Mouse (Mus musculus): Measurements from ENCODE around the gene Tmem86b.

The Tmem86b gene

DNA sequence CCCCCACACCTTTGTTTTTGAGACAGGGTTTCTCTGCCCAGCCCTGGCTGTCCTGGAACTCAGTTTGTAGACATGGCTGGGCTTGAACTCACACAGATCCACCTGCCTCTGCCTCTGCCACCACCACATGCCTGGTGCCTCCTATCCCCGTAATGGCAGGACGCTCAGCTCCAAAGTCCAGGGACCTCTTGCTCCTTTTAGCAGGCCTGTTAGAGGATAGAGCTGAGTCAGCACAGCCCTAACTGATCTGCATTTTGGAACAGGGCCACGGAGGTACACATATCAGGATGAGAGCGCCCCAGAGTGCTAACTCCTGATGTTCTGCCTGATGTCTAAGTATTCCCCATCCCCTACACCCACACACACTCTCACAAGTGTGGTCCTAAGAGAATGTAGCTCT is at the start of gene Tmem86b:
Tmem86b (minus strand) TSS at position 392 of the 400 bp plus-strand sequence.
- DNase-seq (ENCODE audit: low spot score), result no peak

DNA sequence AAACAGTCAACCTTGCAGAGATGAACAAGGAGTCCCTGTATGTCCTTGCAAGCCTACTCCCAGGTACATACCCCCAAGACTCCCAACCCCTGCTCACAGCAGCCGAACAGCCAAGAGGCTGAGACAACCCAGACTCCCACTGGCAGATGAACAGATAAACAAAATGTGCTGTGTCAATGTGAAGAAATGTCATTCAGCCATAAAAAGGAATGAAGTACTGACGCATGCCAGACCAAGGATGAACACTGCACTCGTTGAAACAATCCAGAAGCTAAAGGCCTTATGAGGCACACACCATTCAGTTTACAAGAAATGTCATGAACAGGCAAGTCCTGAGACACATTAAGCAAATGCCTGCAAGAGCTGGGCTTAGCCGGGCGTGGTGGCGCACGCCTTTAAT is 44.0 kb upstream of the Tmem86b start:
- DNase-seq (ENCODE audit: low spot score), result no peak

GRCm38 (mm10) chr7:4674114-4674731 is 43.0 kb upstream of the Tmem86b start:
- no peak for DNase-seq (ENCODE audit: low spot score)

DNA sequence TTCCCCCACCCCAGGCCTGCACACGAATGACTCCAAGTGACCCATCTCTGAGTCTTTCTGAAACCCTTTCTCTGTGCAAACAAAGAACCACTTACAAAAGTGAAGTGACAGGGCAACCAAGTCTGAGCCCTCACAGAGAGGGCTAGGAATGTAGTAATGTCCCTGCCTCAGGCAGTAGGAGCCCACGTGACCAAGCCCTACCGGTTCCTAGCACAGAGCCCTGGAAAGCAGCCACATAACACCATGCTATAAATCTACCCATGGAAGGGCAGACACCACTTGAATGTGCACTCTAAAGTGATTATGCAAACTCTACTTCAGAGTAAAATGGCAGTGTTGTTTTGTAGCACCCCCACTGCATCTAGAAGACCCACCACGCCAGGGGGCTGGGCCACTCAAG is 40.7 kb upstream of the Tmem86b start:
- DNase-seq (ENCODE audit: low spot score), result no peak

- DNase-seq (ENCODE audit: low spot score), result no peak
These were observed 39.5 kb upstream of the Tmem86b start for GRCm38 (mm10) chr7:4670655-4671255.

- no peak for DNase-seq (ENCODE audit: low spot score)
These were observed 37.9 kb upstream of the Tmem86b start for GRCm38 (mm10) chr7:4669156-4669555.

DNA sequence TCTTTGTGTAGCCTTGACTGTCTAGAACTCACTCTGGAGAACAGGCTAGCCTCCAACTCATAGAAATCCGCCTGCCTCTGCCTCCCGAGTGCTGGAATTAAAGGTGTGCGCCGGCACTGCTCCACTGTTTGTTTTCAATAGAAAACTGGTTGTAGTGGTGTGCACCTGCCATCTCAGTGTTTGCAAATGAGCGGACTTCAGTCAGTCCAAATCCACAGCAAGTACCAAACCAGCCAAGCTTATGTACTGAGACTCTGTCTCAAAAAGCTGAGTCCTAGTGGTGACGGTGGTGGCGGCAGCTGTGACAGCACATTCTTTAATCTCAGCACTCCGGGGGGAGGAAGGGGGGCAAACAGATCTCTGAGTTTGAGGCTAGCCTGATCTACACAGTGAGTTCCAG is 37.3 kb upstream of the Tmem86b start:
- DNase-seq (ENCODE audit: low spot score), result no peak

DNA sequence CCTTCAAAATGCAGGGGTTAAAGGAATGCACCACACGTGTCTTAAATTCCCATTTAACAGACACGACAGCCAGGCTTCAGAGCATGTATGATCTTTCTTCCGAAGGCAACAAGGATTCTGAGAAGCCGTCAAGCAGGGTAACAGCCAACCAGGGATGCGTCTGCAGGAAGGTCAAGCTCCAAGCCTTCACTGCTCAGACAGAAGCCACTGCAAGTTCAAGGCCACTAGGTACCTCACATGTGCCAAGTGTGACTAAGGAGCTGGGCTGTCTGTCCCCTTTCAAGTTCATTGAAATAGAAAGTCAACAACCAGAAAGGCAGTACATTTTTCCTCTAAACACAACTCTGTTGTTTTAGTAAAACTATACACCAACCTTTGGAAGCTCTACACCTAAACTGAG is 35.6 kb upstream of the Tmem86b start:
- no peak for DNase-seq (ENCODE audit: low spot score)

DNA sequence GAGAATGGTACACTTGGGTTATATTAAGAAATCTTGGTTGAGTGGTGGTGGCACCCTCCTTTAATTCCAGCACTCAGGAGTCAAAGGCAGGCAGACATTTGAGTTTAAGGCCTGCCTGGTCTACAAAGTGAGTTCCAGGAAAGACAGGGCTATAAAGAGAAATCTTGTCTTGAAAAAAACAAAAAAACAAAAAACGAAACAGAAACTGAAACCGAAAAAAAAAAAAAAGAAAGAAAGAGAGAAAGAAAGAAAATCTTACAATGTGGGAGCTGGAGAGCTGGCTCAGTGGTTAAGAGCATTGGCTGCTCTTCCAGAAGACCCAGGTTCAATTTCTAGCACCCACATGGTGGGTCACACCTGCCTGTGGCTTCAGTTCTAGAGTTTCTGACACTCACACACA is 32.5 kb upstream of the Tmem86b start:
- DNase-seq (ENCODE audit: low spot score), result no peak

- no peak for DNase-seq (ENCODE audit: low spot score)
These were observed 32.0 kb upstream of the Tmem86b start for GRCm38 (mm10) chr7:4663179-4663578.

DNA sequence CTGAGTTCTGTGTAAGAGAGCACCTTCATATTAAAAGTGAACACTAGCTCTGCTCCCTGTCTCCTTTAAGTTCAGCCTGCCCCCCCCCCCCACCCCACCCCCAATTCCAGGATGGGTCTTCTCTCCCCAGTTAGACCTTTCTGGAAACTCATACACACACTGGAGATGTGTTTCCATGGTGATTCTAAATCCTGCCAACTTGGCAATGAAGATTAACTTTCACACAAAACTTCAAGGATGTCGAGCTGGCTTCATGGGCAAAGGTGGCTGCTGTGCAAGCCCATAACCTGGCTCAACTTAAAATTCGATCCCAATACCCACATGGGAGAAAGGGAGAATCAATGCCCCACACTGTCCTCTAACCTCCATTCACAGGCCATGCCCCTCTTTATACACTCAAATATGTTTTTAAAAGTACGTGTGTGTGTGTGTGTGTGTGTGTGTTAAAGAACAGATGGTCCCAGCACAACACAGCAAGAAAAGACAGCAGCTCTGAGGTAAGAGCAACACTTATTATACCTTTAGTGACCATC is 28.8 kb upstream of the Tmem86b start:
- DNase-seq (ENCODE audit: low spot score), result no peak

GRCm38 (mm10) chr7:4658912-4659551 is 27.8 kb upstream of the Tmem86b start, which contains the start of gene Ppp6r1:
Gene Ppp6r1, minus strand, starts transcription at chr7:4659019.
- DNase-seq (ENCODE audit: low spot score), result peak; percentile 73

DNA sequence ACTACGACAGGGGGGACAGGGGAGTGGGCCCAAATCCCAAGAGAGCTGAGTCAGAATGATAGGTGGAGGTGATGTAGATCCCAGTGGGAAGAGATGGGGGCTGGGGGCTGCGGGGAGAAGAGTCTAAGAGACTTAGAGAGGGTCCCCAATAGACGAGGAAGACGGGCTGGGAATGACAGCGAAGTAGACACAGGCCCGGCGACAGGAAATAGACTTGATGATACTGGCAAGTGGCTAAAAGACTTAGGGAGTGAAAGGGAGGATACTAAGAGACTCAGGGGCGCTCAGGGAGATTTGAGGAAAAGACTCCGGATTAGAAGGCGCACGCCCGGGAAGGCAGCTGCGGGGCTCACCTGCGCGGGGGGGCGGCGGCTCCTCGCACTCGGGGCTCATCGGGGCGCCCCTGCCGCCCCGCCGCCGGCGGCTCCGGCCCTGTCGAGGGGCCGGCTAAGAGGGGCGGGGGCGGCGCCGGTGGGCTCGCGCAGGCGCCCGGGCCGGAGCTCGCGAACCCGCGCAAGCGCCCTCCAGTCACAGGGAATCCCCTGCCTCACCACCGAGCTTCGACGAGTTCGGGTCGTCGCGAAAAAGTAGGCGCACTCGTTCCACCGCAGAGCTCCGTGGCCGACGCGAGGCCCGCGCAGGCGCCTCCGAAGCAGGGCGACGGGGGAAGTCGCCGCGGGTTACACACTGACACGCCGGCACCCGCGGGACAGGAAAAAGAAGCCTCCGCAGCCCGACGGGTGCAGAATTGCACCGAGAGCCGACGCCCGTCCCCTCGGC is 27.1 kb upstream of the Tmem86b start:
- no peak for DNase-seq (ENCODE audit: low spot score)

DNA sequence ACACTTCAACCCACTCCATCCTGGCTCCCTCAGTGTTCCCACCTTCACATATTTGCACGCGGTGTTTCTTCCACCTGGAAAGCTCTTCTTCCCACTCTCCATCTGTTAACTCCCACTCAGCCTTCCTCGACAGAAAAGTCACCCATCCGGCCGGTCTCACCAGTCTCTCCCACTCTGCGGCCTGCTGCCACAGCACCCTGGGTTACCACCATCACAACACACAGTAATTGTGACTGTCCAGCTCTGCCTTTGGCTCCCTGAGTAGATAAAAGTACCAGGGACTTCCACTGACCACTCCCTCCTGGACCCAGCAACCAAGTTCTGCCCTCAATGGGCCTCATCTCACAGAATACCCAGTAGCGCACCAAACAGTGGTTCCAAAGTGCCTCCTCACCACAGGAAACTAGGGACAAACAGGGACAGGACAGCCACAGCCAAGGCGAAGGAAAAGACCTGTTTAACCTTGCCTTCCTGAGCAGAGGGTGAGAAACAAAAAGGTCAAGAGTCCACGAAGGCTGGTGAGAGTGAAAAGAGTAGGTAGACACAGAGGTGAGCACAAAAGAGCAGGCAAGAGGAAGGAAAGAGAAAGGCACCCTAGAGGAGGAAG is 26.4 kb upstream of the Tmem86b start:
- no peak for DNase-seq (ENCODE audit: low spot score)

DNA sequence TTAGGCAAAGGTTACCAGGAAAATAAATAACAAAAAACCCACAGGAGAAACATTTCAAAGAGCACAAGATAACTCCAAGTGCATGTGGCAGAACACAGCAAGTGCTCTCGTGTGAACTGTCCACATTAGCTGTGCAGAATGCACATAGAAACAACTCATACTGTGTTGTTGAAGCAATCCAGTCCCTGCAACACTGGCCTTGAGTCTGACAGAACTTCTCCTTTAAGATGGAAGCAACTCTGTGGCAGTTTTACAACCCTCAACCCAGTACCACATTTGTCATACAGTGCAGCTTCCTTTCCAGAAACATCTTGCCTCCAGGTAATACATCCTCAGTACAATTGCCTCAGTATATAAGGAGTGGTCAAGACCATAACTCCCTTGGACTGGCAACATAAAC is 25.6 kb upstream of the Tmem86b start:
- no peak for DNase-seq (ENCODE audit: low spot score)

DNA sequence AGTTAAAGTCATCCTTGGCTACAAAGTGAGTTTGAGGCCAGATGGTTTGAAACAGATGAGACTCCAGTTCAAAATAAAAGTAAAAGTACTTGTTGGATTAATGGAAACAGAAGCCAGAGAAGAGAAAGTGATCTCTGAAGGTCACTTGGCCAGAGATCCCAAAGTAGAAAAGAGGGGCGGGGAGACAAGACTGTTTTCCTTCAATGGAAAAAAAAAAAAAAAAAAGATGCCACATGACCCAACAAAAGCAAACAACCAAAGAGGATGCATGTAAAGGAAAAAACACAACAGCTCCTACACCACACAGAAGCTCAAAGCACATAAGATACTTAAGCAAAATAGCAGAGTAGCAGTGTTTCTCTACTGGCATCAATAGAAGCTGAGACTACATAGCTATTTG is 24.7 kb upstream of the Tmem86b start:
- no peak for DNase-seq (ENCODE audit: low spot score)

- no peak for DNase-seq (ENCODE audit: low spot score)
These were observed 24.2 kb upstream of the Tmem86b start for GRCm38 (mm10) chr7:4655393-4655792.

- no peak for DNase-seq (ENCODE audit: low spot score)
These were observed 23.0 kb upstream of the Tmem86b start for GRCm38 (mm10) chr7:4654221-4654620.

- DNase-seq (ENCODE audit: low spot score), result no peak
These were observed 22.6 kb upstream of the Tmem86b start for GRCm38 (mm10) chr7:4653780-4654179.

DNA sequence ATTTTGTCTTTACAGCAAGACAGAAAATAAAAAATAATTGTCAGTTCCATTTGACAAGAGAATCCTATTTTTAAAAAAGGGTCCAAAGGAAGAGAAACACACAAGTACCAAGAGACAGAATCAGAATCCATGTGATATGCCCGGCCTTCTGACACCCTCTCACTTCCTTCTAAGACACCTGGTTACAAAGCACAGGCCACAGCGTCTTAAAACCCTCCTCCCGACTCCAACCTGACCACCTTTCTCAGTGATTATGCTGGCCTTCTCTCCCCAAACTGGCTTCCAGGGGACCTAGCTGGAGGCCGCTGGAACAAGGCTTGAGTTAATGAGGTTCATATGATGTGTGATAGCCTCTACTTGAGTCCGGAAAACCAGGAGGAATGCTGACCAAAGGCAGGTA is 22.1 kb upstream of the Tmem86b start:
- no peak for DNase-seq (ENCODE audit: low spot score)

GRCm38 (mm10) chr7:4652726-4653125 is 21.5 kb upstream of the Tmem86b start:
- DNase-seq (ENCODE audit: low spot score), result no peak

DNA sequence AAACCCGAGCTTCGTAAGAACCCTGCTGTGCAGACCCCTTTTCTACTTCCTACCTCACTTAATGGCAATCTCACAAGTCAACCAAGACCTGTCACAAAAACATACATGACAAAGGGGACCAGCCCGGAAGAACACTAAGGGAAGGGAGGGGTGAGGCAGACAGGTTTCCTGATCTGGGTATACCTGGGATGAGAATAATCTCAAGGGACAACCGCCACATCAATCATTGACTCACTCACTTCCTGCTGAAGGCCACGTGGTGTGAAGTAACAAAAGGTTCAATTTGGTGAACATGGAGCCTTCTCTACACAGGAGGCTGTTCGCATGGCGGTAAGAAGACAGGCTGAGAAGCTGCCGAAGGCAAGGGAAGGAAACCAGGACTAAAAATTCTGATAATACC is 20.4 kb upstream of the Tmem86b start:
- DNase-seq (ENCODE audit: low spot score), result no peak

Measured in ovary, postnatal 10 days (tissue).